Mouse (Mus musculus): ENCODE results near the gene Phc3.

DNA sequence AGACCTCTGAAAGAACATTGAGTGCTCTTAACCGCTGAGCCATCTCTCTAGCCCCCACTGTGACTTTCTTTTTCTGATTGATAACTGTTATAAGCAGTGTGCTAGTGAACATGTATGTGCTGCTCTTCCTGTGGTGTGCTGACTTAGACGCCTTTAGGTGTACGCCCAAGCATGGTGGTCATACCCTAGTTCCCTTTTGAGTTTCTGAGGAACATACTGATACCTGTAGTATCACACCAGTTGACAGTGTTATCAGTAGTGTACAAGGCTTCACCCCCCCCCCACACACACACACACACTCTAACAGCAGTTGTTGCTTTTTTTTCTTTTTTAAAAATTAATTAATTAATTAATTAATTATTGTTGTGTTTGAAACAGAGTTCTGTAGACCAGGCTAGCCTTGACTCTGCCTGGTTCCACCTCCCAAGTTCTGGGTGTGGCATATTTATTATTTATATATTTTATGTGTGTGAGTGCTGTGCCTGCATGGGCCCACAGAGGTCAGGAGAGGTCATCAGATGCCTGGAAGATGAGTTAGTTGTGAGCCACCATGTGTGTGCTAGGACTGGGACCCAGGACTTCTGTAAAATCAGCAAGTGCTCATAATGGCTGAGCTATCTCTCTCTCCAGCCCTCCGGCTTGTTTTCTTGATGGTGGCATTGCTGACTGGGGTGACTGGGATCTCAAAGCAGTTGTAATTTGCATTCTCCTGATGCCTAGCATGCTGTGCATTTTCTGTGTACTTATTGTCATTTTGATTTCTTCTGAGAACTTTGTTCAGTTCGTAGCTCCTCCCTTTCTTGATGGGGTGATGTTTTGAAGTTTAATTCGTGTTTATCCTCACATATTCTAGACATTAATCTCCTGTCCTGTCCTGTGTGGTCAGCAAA, 35.4 kb upstream of the Phc3 start:
- TF ChIP-seq SIN3A (IDR thresholded peaks at IDR 0.05; ENCODE audit: low read length) = no peak
- TF ChIP-seq EP300 (IDR thresholded peaks at IDR 0.05; ENCODE audit: low read depth in 1 of 2, low read length in 2 of 2) = 0 out of 4 replicates have a peak, but pooled peaks of 1 of the 2 experiments have one; percentile 8
- no peak for TF ChIP-seq NRF1 (IDR thresholded peaks at IDR 0.05; ENCODE audit: insufficient read depth, low read depth, low read length, poor library complexity, severe bottlenecking)
- no peak for TF ChIP-seq POLR2A (IDR thresholded peaks at IDR 0.05; ENCODE audit: control insufficient read depth in 1 of 2, insufficient read depth in 1 of 2, low read depth in 1 of 2, low read length in 2 of 2, poor library complexity in 1 of 2)
- no peak for TF ChIP-seq ZC3H11A (IDR thresholded peaks at IDR 0.05; ENCODE audit: low read depth, low read length)
- TF ChIP-seq MYB (IDR thresholded peaks at IDR 0.05; ENCODE audit: low read depth, low read length) = no peak
- no peak for TF ChIP-seq CTCF (IDR thresholded peaks at IDR 0.05 in 2 of 3, conservative IDR thresholded peaks at IDR 0.05 in 1 of 3; ENCODE audit: control insufficient read depth in 1 of 3, insufficient read depth in 1 of 3, low read depth in 2 of 3, low read length in 3 of 3, poor library complexity in 1 of 3, severe bottlenecking in 1 of 3)
- no peak for TF ChIP-seq BHLHE40 (IDR thresholded peaks at IDR 0.05; ENCODE audit: borderline replicate concordance, low read depth, low read length)
- TF ChIP-seq ETS1 (IDR thresholded peaks at IDR 0.05; ENCODE audit: low read depth, low read length) = no peak
